Mouse (Mus musculus): Measurements from ENCODE around the gene Ccdc103. TPM values are rescaled to one million over a fixed set of nuclear protein-coding genes. Genes with fewer than 3 reads are reported as not detected.

Ccdc103 gene
- polyA plus RNA-seq (2014; fragmentation: Nextera tagmentation; extraction: Ambion mirVana), result 2.3 and 3.5 TPM in 2 replicates

DNA sequence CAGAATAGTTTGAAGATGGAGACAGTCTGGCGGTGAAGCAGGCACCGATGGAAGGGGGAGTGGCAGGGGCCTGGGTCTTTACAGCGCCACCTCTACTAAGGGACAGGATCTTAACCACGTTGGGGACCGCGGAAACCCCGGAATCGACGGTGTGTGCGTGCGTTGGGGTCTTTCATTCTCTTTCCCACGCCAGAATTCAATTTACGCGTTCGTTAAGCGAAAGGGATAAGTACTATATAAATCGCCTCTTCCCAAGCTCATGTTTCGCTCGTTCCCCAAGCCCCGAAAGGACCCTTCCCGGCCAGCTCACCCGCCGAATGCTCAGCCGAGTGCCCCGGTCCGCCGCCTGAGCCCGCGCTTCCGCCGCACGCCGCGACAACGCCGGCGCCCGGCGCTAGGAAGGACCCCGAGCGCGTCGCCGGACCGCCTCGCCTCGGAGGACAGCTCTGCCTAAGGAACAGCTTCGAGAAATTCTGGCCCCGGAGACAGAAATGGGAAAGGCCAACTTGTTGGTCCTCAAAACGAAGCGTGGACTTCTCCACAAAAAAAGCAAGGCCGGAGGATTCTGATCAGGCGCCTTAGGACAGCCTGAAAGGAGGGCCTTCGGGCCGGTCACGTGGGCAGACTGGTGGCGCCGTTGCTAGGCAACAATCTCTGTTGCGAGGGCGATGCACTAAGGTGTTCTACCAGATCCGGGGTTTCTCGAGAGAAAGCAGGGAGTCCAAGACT, at the start of gene Ccdc103, which contains the start of gene Eftud2:
Gene Ccdc103, plus strand, starts transcription at position 620 of the 729 bp plus-strand sequence.
Gene Eftud2, minus strand, starts transcription at position 401 of the 729 bp plus-strand sequence.
- DNase-seq (ENCODE audit: low spot score) (peak; percentile 93), ATAC-seq (replicated peaks; ENCODE audit: low FRiP score) (peak; percentile 92)
- Histone ChIP-seq H3K4me3 (ENCODE audit: low read depth, low read length) (peak within 1 kb of the TSS; percentile 80), H3K36me3 (ENCODE audit: control insufficient read depth, insufficient read depth, low read length) (peaks cover 2% of the 10 kb centered on the region; the same call in 1 of the 2 replicates), H3K9me3 (ENCODE audit: control insufficient read depth, low read length) (no peaks in the 10 kb centered on the region), H3K9ac (ENCODE audit: low read length) (peak within 1 kb of the TSS; percentile 88), H3K27me3 (ENCODE audit: control insufficient read depth, insufficient read depth, low read length) (no peaks in the 10 kb centered on the region), H3K27ac (ENCODE audit: low read depth, low read length) (peak within 1 kb of the TSS; percentile 79), H3K4me1 (replicated peaks; ENCODE audit: control insufficient read depth, insufficient read depth, low read length) (peaks cover 12% of the 10 kb centered on the region), H3K4me2 (ENCODE audit: low read depth, low read length, severe bottlenecking) (peak within 1 kb of the TSS; percentile 88)
- WGBS, result under 1% methylated on average over 62 of the region's 62 CpGs

DNA sequence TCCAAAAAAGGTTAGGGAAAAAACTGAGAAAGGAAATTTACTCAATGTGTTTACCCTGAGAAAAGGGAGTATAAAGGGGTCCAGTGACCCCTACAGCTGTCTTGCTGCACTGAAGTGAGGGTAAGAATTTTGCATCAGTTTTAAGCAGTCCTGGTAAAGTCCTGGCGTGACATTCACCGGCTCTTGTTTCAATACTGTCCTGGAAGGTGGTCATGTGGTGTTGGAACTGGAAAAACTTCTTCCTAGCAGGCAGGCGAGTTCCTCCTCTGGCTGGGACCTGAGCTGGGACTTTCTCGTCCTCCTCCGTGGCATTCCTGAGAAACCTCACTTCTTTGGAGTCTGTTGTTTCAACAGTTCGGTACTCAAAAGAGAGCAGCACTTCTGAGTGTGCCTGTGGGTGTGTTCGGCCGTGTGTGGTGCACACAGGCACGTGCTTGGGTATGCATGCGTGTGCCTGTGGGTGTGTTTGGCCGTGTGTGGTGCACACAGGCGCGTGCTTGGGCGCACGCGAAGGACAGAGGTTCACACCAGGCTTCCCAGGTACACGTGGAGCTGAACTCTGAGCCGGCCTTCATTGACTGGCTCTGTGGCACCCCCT, 48.2 kb upstream of the Ccdc103 start:
- 71% methylated on average over 18 of the region's 18 CpGs for WGBS
- ATAC-seq (replicated peaks; ENCODE audit: low FRiP score), result no peak
- H3K9ac ChIP-seq (ENCODE audit: low read length), result no peak overlapping the region

DNA sequence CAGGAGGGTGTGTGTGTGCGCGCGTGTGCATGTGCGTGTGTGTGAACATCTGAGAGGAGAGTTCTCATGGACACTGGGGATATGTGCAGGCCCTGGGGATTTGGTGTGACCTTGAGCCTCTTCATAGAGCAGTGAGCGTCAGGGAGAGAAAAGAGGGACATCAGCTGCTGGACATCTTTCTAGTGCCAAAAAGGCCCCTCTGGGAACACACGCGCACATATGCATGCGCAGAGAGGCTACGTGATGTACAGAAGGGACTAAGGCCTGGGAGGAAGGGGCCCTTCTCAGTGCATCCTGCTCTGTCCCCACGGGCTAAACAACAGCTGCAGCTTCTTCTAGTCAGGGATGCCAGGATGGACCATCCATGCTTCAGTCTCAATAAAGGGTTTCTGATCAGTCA, 46.8 kb upstream of the Ccdc103 start:
- no peaks in the 10 kb centered on the region for H3K4me1 ChIP-seq (replicated peaks; ENCODE audit: control insufficient read depth, insufficient read depth, low read length)
- no peak overlapping the region for H3K4me2 ChIP-seq (ENCODE audit: low read depth, low read length, severe bottlenecking)
- no peak overlapping the region for H3K9ac ChIP-seq (ENCODE audit: low read length)
- no peaks in the 10 kb centered on the region for H3K9me3 ChIP-seq (ENCODE audit: control insufficient read depth, low read length)
- no peak overlapping the region for H3K4me3 ChIP-seq (ENCODE audit: low read depth, low read length)
- H3K36me3 ChIP-seq (ENCODE audit: control insufficient read depth, insufficient read depth, low read length), result peaks cover 12% of the 10 kb centered on the region
- H3K27me3 ChIP-seq (ENCODE audit: control insufficient read depth, insufficient read depth, low read length), result no peaks in the 10 kb centered on the region
- no peak overlapping the region for H3K27ac ChIP-seq (ENCODE audit: low read depth, low read length)
- ATAC-seq (replicated peaks; ENCODE audit: low FRiP score), result no peak
- 90% methylated on average over 10 of the region's 10 CpGs for WGBS
- DNase-seq (ENCODE audit: low spot score), result no peak

More for the DNA sequence above, 48.2 kb upstream of the Ccdc103 start:
- H3K27ac ChIP-seq (ENCODE audit: low read depth, low read length), result no peak overlapping the region
- H3K4me1 ChIP-seq (replicated peaks; ENCODE audit: control insufficient read depth, insufficient read depth, low read length), result no peaks in the 10 kb centered on the region
- DNase-seq (ENCODE audit: low spot score), result no peak
- H3K4me2 ChIP-seq (ENCODE audit: low read depth, low read length, severe bottlenecking), result no peak overlapping the region
- no peak overlapping the region for H3K4me3 ChIP-seq (ENCODE audit: low read depth, low read length)
- no peaks in the 10 kb centered on the region for H3K27me3 ChIP-seq (ENCODE audit: control insufficient read depth, insufficient read depth, low read length)
- H3K9me3 ChIP-seq (ENCODE audit: control insufficient read depth, low read length), result no peaks in the 10 kb centered on the region
- peaks cover 4% of the 10 kb centered on the region for H3K36me3 ChIP-seq (ENCODE audit: control insufficient read depth, insufficient read depth, low read length)

DNA sequence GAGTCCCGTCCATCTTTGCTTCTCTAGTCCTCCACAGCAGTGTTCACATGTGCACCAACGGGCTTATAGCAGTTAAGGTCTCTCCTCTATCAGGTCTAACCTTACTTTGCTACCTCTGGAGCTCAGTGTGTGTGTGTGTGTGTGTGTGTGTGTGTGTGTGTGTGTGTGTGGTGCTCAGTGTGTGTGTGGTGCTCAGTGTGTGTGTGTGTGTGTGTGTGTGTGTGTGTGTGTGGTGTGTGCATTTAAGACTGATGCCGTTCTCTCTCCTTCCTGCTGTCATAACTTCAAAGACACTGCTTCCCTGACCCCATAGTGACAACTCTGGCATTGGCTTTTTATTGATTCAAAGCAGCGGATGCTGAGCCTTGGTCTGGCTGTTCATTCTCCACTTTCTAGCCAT, 45.5 kb upstream of the Ccdc103 start, which contains the start of gene Higd1b:
Gene Higd1b, plus strand, starts transcription at position 301 of the 400 bp plus-strand sequence.
- Histone ChIP-seq H3K9ac (ENCODE audit: low read length) (no peak within 1 kb of the TSS), H3K36me3 (ENCODE audit: control insufficient read depth, insufficient read depth, low read length) (peaks cover 14% of the 10 kb centered on the region), H3K4me2 (ENCODE audit: low read depth, low read length, severe bottlenecking) (no peak within 1 kb of the TSS), H3K27ac (ENCODE audit: low read depth, low read length) (no peak within 1 kb of the TSS), H3K9me3 (ENCODE audit: control insufficient read depth, low read length) (no peaks in the 10 kb centered on the region), H3K4me1 (replicated peaks; ENCODE audit: control insufficient read depth, insufficient read depth, low read length) (no peaks in the 10 kb centered on the region), H3K27me3 (ENCODE audit: control insufficient read depth, insufficient read depth, low read length) (no peaks in the 10 kb centered on the region), H3K4me3 (ENCODE audit: low read depth, low read length) (no peak within 1 kb of the TSS)
- DNase-seq (ENCODE audit: low spot score) (no peak), ATAC-seq (replicated peaks; ENCODE audit: low FRiP score) (no peak)
- 82% methylated on average over 4 of the region's 4 CpGs for WGBS

DNA sequence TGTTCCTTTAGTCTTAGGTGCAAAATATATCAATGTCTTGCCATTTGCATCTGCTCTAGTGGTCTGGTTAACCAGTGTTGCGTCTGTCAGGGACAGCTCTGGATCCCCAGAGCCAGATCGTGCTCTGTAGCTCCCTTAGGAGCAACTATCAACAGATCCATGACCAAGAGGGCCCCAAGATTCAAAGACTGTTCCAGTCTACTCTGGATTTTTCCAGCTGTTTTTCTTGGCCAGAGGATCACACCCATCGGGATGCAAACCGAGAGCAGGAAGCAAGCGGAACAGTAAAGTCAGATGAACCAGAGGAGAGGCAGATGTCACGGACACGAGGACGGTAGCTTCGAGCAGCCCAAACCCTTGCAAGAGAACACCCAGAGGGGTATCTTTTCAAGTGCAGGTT, 44.9 kb upstream of the Ccdc103 start:
- 91% methylated on average over 9 of the region's 9 CpGs for WGBS
- no peaks in the 10 kb centered on the region for H3K27me3 ChIP-seq (ENCODE audit: control insufficient read depth, insufficient read depth, low read length)
- peaks cover 18% of the 10 kb centered on the region for H3K36me3 ChIP-seq (ENCODE audit: control insufficient read depth, insufficient read depth, low read length)
- H3K4me1 ChIP-seq (replicated peaks; ENCODE audit: control insufficient read depth, insufficient read depth, low read length), result no peaks in the 10 kb centered on the region
- H3K9ac ChIP-seq (ENCODE audit: low read length), result no peak overlapping the region
- no peak overlapping the region for H3K27ac ChIP-seq (ENCODE audit: low read depth, low read length)
- no peak overlapping the region for H3K4me3 ChIP-seq (ENCODE audit: low read depth, low read length)
- no peak for ATAC-seq (replicated peaks; ENCODE audit: low FRiP score)
- no peaks in the 10 kb centered on the region for H3K9me3 ChIP-seq (ENCODE audit: control insufficient read depth, low read length)
- H3K4me2 ChIP-seq (ENCODE audit: low read depth, low read length, severe bottlenecking), result no peak overlapping the region
- DNase-seq (ENCODE audit: low spot score), result no peak

DNA sequence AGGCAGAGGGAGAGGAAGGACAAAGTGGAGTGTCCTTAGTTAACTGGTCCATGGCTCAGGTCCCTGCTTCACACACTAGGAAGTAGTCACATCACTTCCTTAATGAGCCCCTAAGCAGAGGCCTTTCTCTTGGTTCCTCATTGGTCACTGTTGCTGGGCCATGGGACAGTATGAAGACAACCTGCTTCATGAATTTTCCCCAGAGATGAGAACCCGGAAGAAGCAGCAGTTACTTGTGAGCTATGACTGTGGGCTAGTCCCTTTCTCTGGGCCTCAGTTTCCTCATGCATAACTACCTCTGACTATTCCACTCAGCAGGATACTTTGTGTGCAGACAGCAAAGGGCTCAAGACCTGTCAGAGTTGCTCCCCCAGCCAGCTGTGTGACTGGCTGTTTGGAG, 43.6 kb upstream of the Ccdc103 start:
- Histone ChIP-seq H3K9ac (ENCODE audit: low read length) (no peak overlapping the region), H3K27me3 (ENCODE audit: control insufficient read depth, insufficient read depth, low read length) (no peaks in the 10 kb centered on the region), H3K36me3 (ENCODE audit: control insufficient read depth, insufficient read depth, low read length) (peaks cover 24% of the 10 kb centered on the region), H3K4me1 (replicated peaks; ENCODE audit: control insufficient read depth, insufficient read depth, low read length) (no peaks in the 10 kb centered on the region), H3K9me3 (ENCODE audit: control insufficient read depth, low read length) (no peaks in the 10 kb centered on the region), H3K4me2 (ENCODE audit: low read depth, low read length, severe bottlenecking) (no peak overlapping the region), H3K27ac (ENCODE audit: low read depth, low read length) (no peak overlapping the region), H3K4me3 (ENCODE audit: low read depth, low read length) (no peak overlapping the region)
- DNase-seq (ENCODE audit: low spot score), result no peak
- WGBS, result 93% methylated on average over 1 of the region's 1 CpGs
- no peak for ATAC-seq (replicated peaks; ENCODE audit: low FRiP score)

DNA sequence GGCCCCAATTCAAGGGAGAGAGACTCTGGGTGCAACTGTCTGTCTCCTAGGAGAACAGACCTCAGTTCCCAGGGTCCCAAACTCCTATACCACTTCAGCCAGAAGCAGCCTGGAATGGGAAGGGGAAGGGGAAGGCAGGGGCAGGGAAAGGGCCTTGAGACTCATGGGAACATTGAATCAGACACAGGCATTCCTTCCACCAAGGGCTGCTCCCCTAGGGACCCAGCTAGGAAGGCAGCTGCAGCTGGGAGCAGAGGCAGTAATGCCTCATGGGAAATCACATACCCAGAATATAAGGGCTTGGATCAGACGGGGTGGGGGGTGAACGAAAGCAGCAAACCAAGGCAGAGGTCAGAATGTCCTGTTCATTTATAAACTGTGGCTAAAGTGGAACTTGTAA, 42.9 kb upstream of the Ccdc103 start:
- Histone ChIP-seq H3K27me3 (ENCODE audit: control insufficient read depth, insufficient read depth, low read length) (no peaks in the 10 kb centered on the region), H3K9me3 (ENCODE audit: control insufficient read depth, low read length) (no peaks in the 10 kb centered on the region), H3K4me3 (ENCODE audit: low read depth, low read length) (no peak overlapping the region), H3K9ac (ENCODE audit: low read length) (no peak overlapping the region), H3K4me2 (ENCODE audit: low read depth, low read length, severe bottlenecking) (no peak overlapping the region), H3K36me3 (ENCODE audit: control insufficient read depth, insufficient read depth, low read length) (peaks cover 24% of the 10 kb centered on the region), H3K4me1 (replicated peaks; ENCODE audit: control insufficient read depth, insufficient read depth, low read length) (no peaks in the 10 kb centered on the region), H3K27ac (ENCODE audit: low read depth, low read length) (no peak overlapping the region)
- DNase-seq (ENCODE audit: low spot score) (no peak), ATAC-seq (replicated peaks; ENCODE audit: low FRiP score) (no peak)
- 89% methylated on average over 2 of the region's 2 CpGs for WGBS

DNA sequence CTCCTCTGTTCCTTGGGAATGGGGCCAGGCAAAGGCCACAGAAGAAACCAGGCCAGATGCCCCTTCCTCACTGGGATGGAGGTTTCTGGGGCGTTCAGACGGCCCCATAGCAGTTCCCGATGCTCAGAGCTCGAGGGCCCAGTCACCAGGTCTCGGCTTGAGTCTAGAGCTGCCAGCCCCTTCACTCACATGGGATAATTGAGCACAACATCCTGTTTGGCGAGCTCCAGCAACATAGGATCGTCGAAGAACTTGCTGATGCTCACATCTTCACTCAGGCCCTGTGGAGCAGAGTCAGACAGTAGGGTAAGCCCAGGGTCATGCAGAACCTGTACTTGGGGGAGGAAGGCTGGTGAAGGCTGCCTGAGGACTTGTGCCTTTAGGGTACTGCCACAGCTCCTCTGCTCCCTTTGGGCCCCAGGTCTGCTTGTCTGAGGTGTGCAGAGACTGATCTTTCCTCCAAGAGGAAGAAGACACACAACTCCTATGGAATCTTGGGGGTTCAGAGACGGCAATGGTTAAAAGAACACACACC, 42.3 kb upstream of the Ccdc103 start:
- Histone ChIP-seq H3K9me3 (ENCODE audit: control insufficient read depth, low read length) (no peaks in the 10 kb centered on the region), H3K4me3 (ENCODE audit: low read depth, low read length) (no peak overlapping the region), H3K4me2 (ENCODE audit: low read depth, low read length, severe bottlenecking) (no peak overlapping the region), H3K27me3 (ENCODE audit: control insufficient read depth, insufficient read depth, low read length) (no peaks in the 10 kb centered on the region), H3K27ac (ENCODE audit: low read depth, low read length) (no peak overlapping the region), H3K9ac (ENCODE audit: low read length) (no peak overlapping the region), H3K4me1 (replicated peaks; ENCODE audit: control insufficient read depth, insufficient read depth, low read length) (no peaks in the 10 kb centered on the region), H3K36me3 (ENCODE audit: control insufficient read depth, insufficient read depth, low read length) (peaks cover 24% of the 10 kb centered on the region)
- no peak for DNase-seq (ENCODE audit: low spot score)
- WGBS, result 89% methylated on average over 9 of the region's 9 CpGs
- ATAC-seq (replicated peaks; ENCODE audit: low FRiP score), result no peak
